Mouse (Mus musculus) T-helper 1 cell (primary cell): ENCODE measurements around the gene Prkd1.
"Not testable (repeated sequence)": the region's sequence is repeated elsewhere in the genome, so short reads cannot be mapped to it uniquely, and the experiment has no call there.

Experiments used
- in situ Hi-C: fragments of 300-600 bp; cut with MboI, MseI; formaldehyde crosslinking; loops from one replicate; pipeline ENCODE4 v1.15.1; 2025; ENCODE audit warnings: high pct_unique_total_duplicates

Gene Prkd1

DNA sequence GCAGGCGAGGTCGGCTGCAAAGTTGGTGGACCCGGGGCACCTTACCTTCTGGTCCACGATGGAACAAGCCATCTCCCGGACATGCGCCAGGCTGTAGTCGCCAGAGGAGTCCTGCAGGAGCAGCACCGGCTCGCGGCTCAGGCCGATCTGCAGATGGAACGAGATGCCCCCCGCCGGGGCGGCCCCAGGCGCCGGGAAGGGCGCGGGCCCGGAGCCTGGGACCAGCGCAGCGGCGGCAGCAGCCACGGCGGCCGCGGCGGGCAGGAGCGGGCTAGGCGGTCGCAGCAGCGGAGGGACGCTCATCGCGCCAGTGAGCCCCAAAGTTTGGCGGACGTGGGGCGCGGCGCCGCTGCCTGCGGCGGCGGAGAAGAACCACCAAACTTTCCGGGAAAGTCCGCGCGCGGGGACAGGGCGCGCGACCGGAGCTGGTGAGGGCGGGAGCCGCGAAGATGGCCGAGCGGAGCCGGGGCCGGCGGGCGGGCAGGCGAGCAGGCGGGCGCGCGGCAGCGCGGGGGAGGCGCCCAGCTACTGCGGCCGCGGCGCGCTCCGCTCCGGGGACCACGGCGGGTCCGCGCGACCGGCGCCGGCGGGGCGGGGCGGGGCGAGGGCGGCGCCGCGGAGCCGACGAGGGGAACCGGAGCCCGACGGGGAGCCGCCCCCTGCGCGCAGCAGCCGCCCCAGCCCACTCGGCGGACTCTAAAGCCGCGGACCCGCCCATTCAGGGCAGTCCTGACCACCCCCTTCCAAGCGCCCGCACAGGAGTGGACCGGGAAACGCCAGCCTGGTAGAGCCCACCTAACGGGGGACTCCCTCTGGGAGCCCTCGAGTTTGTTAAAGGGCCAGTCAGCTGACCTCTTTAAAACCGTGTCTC is at the start of gene Prkd1:
Gene Prkd1, minus strand, starts transcription at position 428 of the 871 bp plus-strand sequence.
- in situ Hi-C loops: no loop called here

GRCm38 (mm10) chr12:50697492-50697891 is 48.6 kb upstream of the Prkd1 start:
- in situ Hi-C loops: no loop called here

GRCm38 (mm10) chr12:50648176-50648670 is 675 bp downstream of the Prkd1 start:
- in situ Hi-C loops: no loop called here

GRCm38 (mm10) chr12:50646857-50647256 is 2.0 kb downstream of the Prkd1 start:
- in situ Hi-C loops: no loop called here

DNA sequence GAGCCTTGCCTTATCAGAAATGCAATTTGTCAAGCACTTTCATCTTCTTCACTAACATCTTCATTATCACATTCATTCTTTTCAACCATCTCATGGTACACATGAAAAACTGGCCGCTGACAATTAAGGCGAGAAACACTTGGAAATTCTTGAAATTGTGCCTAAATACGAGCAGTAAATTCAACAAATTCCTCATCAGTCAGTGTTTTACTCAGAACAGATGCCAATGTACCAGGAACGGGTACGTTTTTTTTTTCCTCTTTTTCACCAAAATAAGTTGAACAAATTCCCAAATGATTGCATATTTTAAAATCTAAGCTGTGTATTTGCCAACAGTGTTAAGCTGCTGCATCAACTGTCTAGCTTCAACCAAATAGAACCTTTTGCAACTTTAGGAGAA is 6.2 kb downstream of the Prkd1 start:
- in situ Hi-C loops: no loop called here

GRCm38 (mm10) chr12:50640171-50640570 is 8.7 kb downstream of the Prkd1 start:
- in situ Hi-C loops: no loop called here

GRCm38 (mm10) chr12:50634436-50634835 is 14.5 kb downstream of the Prkd1 start:
- in situ Hi-C loops: no loop called here

DNA sequence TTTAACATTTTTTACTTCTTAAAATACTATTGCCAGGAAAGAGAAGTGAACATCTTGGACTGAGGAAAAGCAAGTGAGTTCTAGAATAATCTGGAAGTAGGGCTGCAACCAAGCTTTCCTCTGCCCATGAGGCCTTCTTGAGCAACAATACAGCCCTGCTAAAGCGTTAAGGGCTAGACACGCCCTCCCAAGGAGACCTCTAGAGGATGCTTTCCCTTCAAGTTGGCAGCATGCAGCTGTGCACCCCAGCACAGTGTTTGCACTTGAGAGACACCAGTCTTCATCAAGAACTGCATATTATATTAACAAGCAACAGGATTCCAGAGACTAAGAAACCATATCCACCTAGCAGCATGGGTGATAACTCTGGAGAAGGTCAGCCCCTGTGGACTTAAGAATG is 22.8 kb downstream of the Prkd1 start:
- in situ Hi-C loops: not testable (repeated sequence)

DNA sequence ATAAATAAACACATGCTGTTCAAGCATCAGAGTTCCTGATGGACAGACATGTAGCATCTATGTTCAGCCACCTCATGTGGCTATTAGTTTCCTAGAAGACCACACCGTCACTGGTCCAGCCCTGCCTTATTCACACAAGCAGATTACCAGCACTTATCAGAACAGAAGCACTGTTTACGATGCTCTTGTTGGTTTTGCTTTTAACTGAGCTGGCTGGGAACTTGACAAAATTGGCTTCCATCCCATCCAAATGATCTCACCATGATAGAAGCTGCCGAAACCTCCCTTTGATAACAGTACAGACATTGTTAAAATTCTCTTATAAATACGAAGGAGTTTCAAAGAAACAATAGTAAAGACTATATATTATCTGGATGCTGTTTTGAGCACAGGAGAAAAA is 24.7 kb downstream of the Prkd1 start:
- in situ Hi-C loops: no loop called here

DNA sequence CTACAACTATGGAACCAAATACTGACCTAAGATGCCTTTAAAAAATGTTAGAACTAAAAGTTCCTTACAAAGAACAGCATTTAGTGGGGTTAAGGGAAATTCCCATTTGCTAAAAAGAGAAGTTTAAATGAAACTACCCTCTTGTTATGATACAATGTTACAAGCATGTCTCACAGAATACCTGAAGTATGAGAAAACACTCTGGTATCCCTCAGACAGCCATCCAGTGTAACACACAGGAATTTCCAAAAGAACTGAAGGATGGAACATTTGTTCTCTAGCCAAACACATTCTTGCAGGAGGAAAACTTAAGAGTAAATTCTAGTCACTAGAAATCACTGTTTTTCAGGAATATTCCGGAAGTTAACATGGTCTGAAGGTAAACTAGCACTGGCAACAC is 33.0 kb downstream of the Prkd1 start:
- in situ Hi-C loops: no loop called here

DNA sequence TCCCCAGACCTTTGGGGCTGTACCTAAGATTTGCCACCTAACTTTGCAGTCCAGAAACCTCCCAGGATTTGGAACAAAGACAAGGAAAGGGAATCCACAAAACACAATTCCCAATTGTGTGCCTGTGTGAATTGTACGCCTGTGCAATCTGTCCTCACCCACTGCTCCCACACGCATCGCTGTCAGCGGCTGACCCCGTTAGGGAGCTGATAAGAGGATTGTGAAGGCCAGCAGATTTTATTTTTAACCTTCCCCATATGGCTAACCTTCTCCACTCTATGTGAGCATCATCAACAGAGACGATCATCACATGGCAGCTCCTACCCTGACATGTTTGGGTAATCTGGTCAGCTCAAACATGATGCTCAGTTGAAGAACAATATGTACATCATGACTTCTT is 34.6 kb downstream of the Prkd1 start:
- in situ Hi-C loops: no loop called here

GRCm38 (mm10) chr12:50606703-50607500 is 42.0 kb downstream of the Prkd1 start:
- in situ Hi-C loops: no loop called here

DNA sequence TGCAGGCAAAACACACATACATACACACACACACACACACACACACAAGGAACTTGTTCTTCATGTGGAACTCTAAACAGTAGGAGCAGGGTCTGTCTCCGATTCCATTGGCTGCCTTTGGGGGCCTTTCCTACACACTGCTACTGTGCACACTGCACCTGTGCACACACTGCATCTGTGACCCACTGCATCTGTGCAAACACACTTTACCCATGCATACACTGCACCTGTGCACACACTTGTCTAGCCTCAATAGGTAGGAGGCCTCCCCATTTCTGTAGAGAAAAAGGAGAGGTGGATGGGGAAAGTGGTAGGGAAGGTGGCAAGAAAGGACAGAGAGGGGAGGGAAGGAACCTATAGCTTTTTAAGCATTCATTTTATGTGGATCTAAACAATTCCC is 49.5 kb downstream of the Prkd1 start:
- in situ Hi-C loops: no loop called here

GRCm38 (mm10) chr12:50598053-50598988 is 50.6 kb downstream of the Prkd1 start:
- in situ Hi-C loops: no loop called here

GRCm38 (mm10) chr12:50597467-50597866 is 51.4 kb downstream of the Prkd1 start:
- in situ Hi-C loops: no loop called here

DNA sequence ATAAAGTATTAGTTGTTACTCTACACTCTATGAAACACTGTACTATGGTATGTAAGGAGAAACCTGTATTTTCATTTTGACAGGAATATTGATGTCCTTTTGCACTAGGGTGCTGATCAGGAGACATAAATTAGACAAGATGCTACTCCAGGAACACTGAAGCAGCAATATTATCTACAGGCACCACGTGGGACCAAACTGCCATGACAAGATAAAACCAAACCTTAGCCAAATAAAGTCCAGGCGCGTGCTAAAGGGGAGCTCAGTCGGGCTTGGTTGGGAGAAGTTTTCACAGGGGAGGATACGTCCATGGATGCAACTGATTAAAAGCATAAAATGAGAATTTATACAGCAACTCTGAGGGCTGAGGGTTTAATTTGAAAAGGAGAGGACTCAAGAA is 53.1 kb downstream of the Prkd1 start:
- in situ Hi-C loops: no loop called here

GRCm38 (mm10) chr12:50594506-50594905 is 54.4 kb downstream of the Prkd1 start:
- in situ Hi-C loops: no loop called here

- in situ Hi-C loops: no loop called here
These were observed 55.4 kb downstream of the Prkd1 start for GRCm38 (mm10) chr12:50593481-50593880.

DNA sequence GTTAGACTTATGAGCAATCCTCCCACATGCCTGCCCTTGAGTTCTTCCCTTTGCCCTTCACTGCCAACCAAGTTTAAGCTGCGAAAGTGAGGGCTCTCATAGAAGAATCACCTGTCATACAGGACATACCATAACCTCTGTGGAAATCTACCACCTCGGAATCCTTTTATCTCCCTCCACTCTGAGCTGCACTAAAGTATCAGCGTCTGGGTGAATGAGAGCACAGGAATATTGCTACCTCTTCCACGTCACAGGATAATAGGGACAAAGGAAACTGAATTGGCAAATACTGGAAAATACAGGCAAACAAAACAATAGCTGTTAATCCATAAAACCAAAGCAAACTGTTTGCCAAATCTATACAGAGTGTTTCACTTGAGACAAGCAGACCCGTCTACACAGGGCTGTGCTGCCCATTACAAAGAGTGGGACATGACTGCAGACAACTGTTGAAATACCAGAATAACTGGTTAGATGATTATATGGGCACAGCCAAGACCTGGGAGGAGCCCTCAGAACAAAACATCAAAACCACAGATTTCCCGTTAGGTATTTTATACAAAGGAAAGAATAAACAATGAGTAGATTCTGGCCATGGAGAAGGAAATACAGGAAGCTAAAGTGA is 60.6 kb downstream of the Prkd1 start:
- in situ Hi-C loops: no loop called here

DNA sequence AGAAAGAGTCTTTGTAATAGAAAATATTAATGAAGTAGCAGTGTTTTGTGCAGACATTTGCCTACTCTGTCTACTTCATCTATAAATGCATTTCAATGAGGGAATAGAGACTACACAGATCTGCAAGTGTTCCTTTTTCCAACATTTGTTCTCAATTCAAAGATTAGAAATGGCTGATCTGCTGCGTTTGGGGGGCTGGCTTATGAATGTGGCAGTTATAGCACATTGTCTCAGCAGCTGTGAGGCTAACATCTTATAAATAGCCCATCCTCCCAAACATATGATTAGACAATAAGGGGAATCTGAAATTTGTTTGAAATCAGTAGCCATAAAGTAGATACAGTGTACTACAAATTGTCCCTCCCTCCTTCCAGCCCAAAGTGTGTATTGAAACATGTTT is 83.7 kb downstream of the Prkd1 start:
- in situ Hi-C loops: no loop called here

GRCm38 (mm10) chr12:50560536-50560935 is 88.4 kb downstream of the Prkd1 start:
- in situ Hi-C loops: no loop called here
